Mouse (Mus musculus): Measurements from ENCODE around the gene Apom. TPM values are rescaled to one million over a fixed set of nuclear protein-coding genes. Genes with fewer than 3 reads are reported as not detected.

Gene Apom
- polyA plus RNA-seq (2012; rRNA removed), result 0.16 and 0.37 TPM in 2 replicates

GRCm38 (mm10) chr17:35131500-35132173 lies at the start of gene Apom:
Gene Apom (minus strand): TSS chr17:35132050.

GRCm38 (mm10) chr17:35175968-35176367 lies 44.1 kb upstream of the Apom start, which contains the start of gene Aif1:
Gene Aif1 (minus strand): TSS chr17:35176068.

GRCm38 (mm10) chr17:35164568-35165450 lies 33.0 kb upstream of the Apom start, which contains the start of gene Prrc2a:
Gene Prrc2a (minus strand): TSS chr17:35164897.

GRCm38 (mm10) chr17:35134801-35135590 lies 3.1 kb upstream of the Apom start, which contains the start of gene Bag6:
Gene Bag6 (plus strand): TSS chr17:35135178.

GRCm38 (mm10) chr17:35126206-35126611 lies 5.6 kb downstream of the Apom start, which contains the start of gene D17H6S53E:
Gene D17H6S53E (plus strand): TSS chr17:35126373.

GRCm38 (mm10) chr17:35121871-35122303 lies 10.0 kb downstream of the Apom start, which contains the start of gene Csnk2b:
Gene Csnk2b (minus strand): TSS chr17:35122053.

GRCm38 (mm10) chr17:35121143-35121799 lies 10.6 kb downstream of the Apom start, which contains the start of gene Gpank1:
Gene Gpank1 (plus strand): TSS chr17:35121455.

GRCm38 (mm10) chr17:35115046-35116019 lies 16.5 kb downstream of the Apom start, which contains the start of gene Ly6g5b:
Gene Ly6g5b (minus strand): TSS chr17:35115428.

GRCm38 (mm10) chr17:35108097-35108496 lies 23.8 kb downstream of the Apom start, which contains the start of gene Ly6g5c:
Gene Ly6g5c (plus strand): TSS chr17:35108279.

GRCm38 (mm10) chr17:35088825-35089644 lies 42.8 kb downstream of the Apom start, which contains the start of gene Abhd16a:
Gene Abhd16a (plus strand): TSS chr17:35089263.

GRCm38 (mm10) chr17:35085208-35085865 lies 46.5 kb downstream of the Apom start, which contains the start of gene Ly6g6f:
Gene Ly6g6f (minus strand): TSS chr17:35085610.

Other genes starting within 250 kb of the Apom start
- 44.6 and 48.4 TPM in 2 replicates for gene C2, start 233.8 kb downstream of the Apom start, polyA plus RNA-seq (2012; rRNA removed)
- 397 and 463 TPM in 2 replicates for gene Ehmt2, start 233.6 kb downstream of the Apom start, polyA plus RNA-seq (2012; rRNA removed)
- gene Slc44a4, start 217.6 kb downstream of the Apom start, polyA plus RNA-seq (2012; rRNA removed), result 10.4 and 10.5 TPM in 2 replicates
- gene Neu1, start 200.8 kb downstream of the Apom start, polyA plus RNA-seq (2012; rRNA removed), result 41.7 and 43.1 TPM in 2 replicates
- 132 and 153 TPM in 2 replicates for gene Hspa1b, start 172.8 kb downstream of the Apom start, polyA plus RNA-seq (2012; rRNA removed)
- gene Gm20481, start 162.1 kb downstream of the Apom start, polyA plus RNA-seq (2012; rRNA removed), result 1.1 TPM in 1 of 2 replicates, not detected in the other
- gene Hspa1a, start 159.9 kb downstream of the Apom start, polyA plus RNA-seq (2012; rRNA removed), result 71.2 and 74.4 TPM in 2 replicates
- gene Hspa1l, start 159.3 kb downstream of the Apom start, polyA plus RNA-seq (2012; rRNA removed), result 0.28 and 0.47 TPM in 2 replicates
- gene Lsm2, start 150.2 kb downstream of the Apom start, polyA plus RNA-seq (2012; rRNA removed), result 107 and 128 TPM in 2 replicates
- 349 and 387 TPM in 2 replicates for gene Vars, start 131.1 kb downstream of the Apom start, polyA plus RNA-seq (2012; rRNA removed)
- gene Vwa7, start 115.5 kb downstream of the Apom start, polyA plus RNA-seq (2012; rRNA removed), result 1.6 and 1.7 TPM in 2 replicates
- 2.2 and 3.1 TPM in 2 replicates for gene Sapcd1, start 104.0 kb downstream of the Apom start, polyA plus RNA-seq (2012; rRNA removed)
- 2.8 and 3.2 TPM in 2 replicates for gene Msh5, start 85.3 kb downstream of the Apom start, polyA plus RNA-seq (2012; rRNA removed)
- gene Clic1, start 82.1 kb downstream of the Apom start, polyA plus RNA-seq (2012; rRNA removed), result 134 and 150 TPM in 2 replicates
- 113 and 116 TPM in 2 replicates for gene Ddah2, start 73.0 kb downstream of the Apom start, polyA plus RNA-seq (2012; rRNA removed)
- not detected in 2 replicates for gene Ly6g6c, start 66.7 kb downstream of the Apom start, polyA plus RNA-seq (2012; rRNA removed)
- gene Mpig6b, start 65.9 kb downstream of the Apom start, polyA plus RNA-seq (2012; rRNA removed), result 0.25 and 0.36 TPM in 2 replicates
- gene Ly6g6e, start 55.1 kb downstream of the Apom start, polyA plus RNA-seq (2012; rRNA removed), result 13.7 and 17.0 TPM in 2 replicates
- gene Ly6g6d, start 54.0 kb downstream of the Apom start, polyA plus RNA-seq (2012; rRNA removed), result 7.4 and 8.5 TPM in 2 replicates
- not detected in 2 replicates for gene Ly6g6f, start 46.4 kb downstream of the Apom start, polyA plus RNA-seq (2012; rRNA removed)
- gene Abhd16a, start 42.8 kb downstream of the Apom start, polyA plus RNA-seq (2012; rRNA removed), result 223 and 260 TPM in 2 replicates
- gene Ly6g5c, start 23.8 kb downstream of the Apom start, polyA plus RNA-seq (2012; rRNA removed), result not detected in 2 replicates
- gene Ly6g5b, start 16.6 kb downstream of the Apom start, polyA plus RNA-seq (2012; rRNA removed), result 1.5 and 2.3 TPM in 2 replicates
- gene Gpank1, start 10.6 kb downstream of the Apom start, polyA plus RNA-seq (2012; rRNA removed), result 17.4 and 20.2 TPM in 2 replicates
- 246 and 449 TPM in 2 replicates for gene Csnk2b, start 10.0 kb downstream of the Apom start, polyA plus RNA-seq (2012; rRNA removed)
- 7.9 and 13.4 TPM in 2 replicates for gene D17H6S53E, start 5.7 kb downstream of the Apom start, polyA plus RNA-seq (2012; rRNA removed)
- 379 and 401 TPM in 2 replicates for gene Bag6, start 3.1 kb upstream of the Apom start, polyA plus RNA-seq (2012; rRNA removed)
- gene Prrc2a, start 32.8 kb upstream of the Apom start, polyA plus RNA-seq (2012; rRNA removed), result 592 and 637 TPM in 2 replicates
- 1.4 and 1.9 TPM in 2 replicates for gene Aif1, start 44.0 kb upstream of the Apom start, polyA plus RNA-seq (2012; rRNA removed)
- gene Lst1, start 56.4 kb upstream of the Apom start, polyA plus RNA-seq (2012; rRNA removed), result 15.6 and 19.9 TPM in 2 replicates
- gene Ltb, start 62.4 kb upstream of the Apom start, polyA plus RNA-seq (2012; rRNA removed), result 4.6 and 6.7 TPM in 2 replicates
- gene Tnf, start 70.0 kb upstream of the Apom start, polyA plus RNA-seq (2012; rRNA removed), result 0.62 and 0.77 TPM in 2 replicates
- gene Lta, start 73.3 kb upstream of the Apom start, polyA plus RNA-seq (2012; rRNA removed), result 0.16 and 0.36 TPM in 2 replicates
- not detected in 2 replicates for gene Gm16181, start 88.8 kb upstream of the Apom start, polyA plus RNA-seq (2012; rRNA removed)
- 6.9 and 13.4 TPM in 2 replicates for gene Atp6v1g2, start 101.6 kb upstream of the Apom start, polyA plus RNA-seq (2012; rRNA removed)
- 42.9 and 64.2 TPM in 2 replicates for gene Nfkbil1, start 103.7 kb upstream of the Apom start, polyA plus RNA-seq (2012; rRNA removed)
- 360 and 468 TPM in 2 replicates for gene Ddx39b, start 109.7 kb upstream of the Apom start, polyA plus RNA-seq (2012; rRNA removed)
- gene H2-D1, start 130.7 kb upstream of the Apom start, polyA plus RNA-seq (2012; rRNA removed), result 422 and 558 TPM in 2 replicates
- gene H2-Q1, start 188.4 kb upstream of the Apom start, polyA plus RNA-seq (2012; rRNA removed), result not detected in 2 replicates
- gene H2-Q2, start 210.2 kb upstream of the Apom start, polyA plus RNA-seq (2012; rRNA removed), result 1.3 and 2.0 TPM in 2 replicates
- 77.6 and 85.0 TPM in 2 replicates for gene H2-Q4, start 247.6 kb upstream of the Apom start, polyA plus RNA-seq (2012; rRNA removed)

Measured in ovary, adult 2 months (tissue).